Mouse (Mus musculus) cerebellum, adult 8-10 months (tissue): ENCODE measurements around the gene Gnb1.
A peak's percentile ranks its signal among the peaks of the same experiment; 100 is the strongest.
"Not testable (repeated sequence)": the region's sequence is repeated elsewhere in the genome, so short reads cannot be mapped to it uniquely, and the experiment has no call there.

Source experiments
- DNase-seq: peaks from one replicate; pipeline ENCODE4 v3.0.0; 2022

Gene Gnb1

DNA sequence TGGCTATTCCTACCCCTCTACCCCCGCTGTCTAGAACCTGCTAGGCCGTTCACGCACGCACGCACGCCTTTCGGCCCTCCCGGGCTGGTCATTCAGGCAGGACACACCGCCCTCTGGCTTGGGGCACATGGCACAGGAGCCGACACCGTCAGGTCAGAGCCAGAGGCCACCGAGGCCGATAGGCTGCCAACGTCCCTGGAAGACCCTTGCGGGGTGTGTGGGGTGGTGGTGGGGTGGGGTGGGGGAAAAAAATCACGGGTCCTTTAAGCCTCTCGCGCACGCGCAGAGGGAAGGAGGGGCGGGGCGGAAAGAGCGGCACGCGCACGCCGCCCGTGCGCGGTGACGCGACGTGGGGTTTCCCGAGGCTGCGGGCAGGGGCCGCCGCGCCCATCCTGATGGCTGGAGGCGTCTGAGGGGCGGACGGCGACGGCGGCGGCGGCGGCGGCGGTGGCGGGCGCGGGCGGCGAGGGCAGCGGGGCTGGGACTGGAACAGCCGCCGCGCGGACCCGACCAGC lies at the start of gene Gnb1:
TSS of gene Gnb1 (plus strand) at position 372 of the 515 bp plus-strand sequence.
- DNase-seq, result peak; percentile 95

DNA sequence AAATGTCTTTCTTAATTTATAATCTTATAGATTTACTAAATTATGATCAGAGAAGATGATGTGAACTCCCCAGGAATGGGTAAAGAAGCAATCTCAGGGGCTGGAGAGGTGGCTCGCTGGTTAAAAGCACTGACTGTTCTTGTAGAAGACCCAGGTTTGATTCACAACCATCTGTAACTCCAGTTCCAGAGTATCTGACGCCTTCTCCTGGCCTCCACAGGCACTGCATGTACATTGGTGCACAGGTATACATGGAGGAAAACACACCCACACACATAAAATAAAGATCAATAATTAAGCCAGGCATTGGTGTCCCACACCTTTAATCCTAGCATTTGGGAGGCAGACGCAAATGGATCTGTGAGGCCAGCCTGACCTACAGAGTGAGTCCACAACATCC lies 48.4 kb upstream of the Gnb1 start:
- DNase-seq, result no peak

DNA sequence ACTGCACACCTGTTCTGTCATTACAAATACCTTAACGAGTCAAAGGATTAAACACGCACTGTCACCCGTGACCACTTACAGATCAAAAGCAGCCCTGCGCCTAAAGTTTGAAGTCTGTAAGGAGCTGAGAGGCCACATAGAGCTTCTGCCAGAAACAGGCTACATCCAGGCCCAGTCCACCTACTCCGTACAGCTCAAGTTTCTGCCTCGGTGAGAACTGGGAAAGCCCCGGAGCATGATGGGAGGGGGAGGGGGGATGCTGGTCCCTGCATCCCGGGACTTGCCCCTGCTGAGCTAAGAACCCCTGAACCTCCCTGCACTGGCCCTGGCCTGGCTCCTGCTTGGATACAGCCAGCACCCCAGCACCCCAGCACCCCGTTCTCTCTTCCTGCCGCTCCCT lies 39.6 kb upstream of the Gnb1 start:
- DNase-seq, result no peak

GRCm38 (mm10) chr4:155458575-155458974 lies 32.6 kb upstream of the Gnb1 start:
- no peak for DNase-seq

GRCm38 (mm10) chr4:155463050-155463449 lies 28.1 kb upstream of the Gnb1 start:
- no peak for DNase-seq

DNA sequence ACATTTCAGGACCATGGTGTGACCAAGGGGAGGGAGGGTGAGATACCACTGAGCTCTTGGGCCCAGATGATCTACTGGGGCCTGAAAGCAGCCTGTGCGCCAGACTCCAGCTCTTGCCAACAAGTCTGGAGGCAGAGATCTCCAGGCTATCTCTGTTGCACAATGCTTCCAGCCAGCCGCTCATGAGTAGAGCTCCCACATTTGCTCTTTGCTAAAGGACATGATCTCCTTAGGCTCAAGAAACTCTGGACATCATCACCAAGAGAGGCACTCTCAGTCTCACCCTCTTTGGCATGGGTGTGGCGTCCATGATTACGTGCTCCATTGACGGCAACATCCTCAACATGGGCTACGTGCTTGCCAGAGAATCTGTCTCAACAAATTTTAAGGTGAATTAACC lies 27.6 kb upstream of the Gnb1 start:
- DNase-seq, result no peak

- no peak for DNase-seq
These were observed 27.1 kb upstream of the Gnb1 start for GRCm38 (mm10) chr4:155464061-155464460.

GRCm38 (mm10) chr4:155465607-155466006 lies 25.6 kb upstream of the Gnb1 start:
- no peak for DNase-seq

DNA sequence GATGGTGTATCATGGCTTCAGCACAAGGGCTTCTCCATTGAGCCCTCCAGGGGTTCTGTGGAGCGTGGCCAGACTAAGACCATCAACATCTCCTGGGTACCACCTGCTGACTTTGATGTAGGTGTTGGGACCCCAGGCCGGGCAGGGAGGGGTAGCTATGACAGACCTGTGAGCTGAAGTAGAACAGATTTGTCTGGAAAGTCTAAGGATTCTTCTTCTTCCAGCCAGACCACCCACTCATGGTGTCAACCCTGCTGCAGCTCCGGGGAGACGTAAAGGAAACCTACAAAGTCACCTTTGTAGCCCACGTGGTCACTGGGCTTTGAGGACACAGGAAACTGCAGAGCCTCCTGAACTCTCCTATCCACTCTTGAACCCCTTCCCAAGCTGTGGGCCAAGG lies 25.1 kb upstream of the Gnb1 start:
- no peak for DNase-seq

DNA sequence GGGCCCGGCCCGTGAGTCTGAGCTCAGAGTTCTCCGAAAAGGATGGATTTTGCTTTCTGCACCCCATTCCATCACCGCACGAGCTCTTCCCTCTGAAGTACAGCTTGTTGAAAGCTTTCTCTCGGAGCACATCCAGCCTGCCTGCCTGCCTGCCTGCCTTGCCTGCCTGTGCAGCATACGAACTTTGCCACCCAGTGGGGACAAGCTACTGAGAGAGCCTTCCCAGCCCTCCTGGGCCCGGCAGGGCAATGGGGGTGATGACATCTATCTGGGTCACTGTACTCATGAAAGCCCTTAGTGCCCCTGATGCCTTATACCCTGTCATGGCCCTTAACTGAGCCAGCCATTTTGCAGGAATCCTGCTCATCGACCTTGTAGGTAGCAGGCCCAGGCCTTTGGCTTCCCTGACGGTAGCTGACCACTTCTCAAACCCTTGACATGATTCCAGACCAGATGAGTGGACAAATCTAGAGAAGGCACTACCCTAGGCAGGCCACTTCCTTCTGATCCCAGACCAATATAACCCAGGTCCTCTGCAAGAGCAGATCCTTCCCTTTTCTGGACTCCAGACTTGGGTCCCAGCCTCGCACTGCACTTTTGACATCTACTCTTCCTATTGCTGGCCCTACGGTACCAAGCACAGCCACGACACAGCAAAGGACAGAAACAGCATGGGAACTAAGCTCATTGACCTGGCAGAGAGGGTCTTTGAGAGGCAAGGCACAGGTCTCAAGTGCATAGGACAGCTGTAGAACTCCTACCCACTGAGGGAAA lies 23.7 kb upstream of the Gnb1 start:
- DNase-seq, result no peak

DNA sequence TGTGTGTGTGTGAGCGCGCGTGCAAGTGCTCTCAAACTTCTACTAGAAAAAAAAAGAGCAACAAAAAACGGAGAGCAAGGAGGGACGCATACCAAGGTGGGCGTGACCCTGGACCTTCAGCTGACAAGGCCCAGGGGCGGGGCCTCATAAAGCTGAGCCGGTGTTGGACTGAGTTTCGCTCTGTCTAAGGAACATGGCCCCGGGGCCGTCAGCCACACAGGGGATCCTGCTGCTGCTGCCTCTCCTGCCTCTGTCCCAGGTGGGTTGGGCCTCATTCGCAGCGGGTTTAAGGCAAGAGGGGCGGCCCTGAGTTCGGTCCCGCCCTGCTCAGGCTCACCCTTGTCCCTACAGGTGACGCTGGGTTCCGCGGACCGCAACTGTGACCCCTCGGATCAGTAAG lies 22.2 kb upstream of the Gnb1 start, which contains the start of gene Tmem52:
TSS of gene Tmem52 (plus strand) at position 163 of the 400 bp plus-strand sequence.
- no peak for DNase-seq

GRCm38 (mm10) chr4:155469590-155470262 lies 21.4 kb upstream of the Gnb1 start:
- DNase-seq, result no peak

DNA sequence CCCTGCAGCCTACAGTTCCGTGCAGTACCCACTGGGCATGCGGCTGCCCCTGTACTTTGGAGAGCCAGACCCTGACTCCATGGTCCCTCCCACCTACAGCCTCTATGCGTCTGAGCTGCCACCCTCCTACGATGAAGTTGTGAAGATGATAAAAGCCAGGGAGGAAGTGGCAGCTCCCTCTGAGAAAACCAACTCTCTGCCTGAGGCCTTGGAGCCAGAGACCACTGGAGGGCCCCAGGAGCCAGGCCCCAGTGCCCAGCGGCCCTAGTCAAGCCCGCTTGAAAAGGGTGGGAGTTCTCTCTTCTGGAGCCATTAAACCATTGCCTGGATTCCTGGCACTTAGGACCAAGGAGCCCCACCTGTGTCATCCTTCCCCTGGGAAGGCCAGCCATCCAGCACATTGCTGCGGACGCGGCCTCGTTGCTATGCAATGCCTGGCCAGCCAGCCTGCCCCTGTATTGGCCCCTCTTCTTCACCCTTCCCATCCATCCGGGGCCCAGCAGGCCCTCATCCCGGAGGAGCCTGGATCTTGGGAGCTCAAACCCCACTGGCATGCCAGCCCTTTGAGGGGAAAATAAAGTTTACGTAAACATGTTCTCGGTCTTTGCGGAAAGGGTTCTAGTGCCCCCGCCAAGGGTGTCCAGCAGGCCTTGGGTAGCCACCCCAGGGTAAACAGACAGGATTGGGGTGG lies 20.8 kb upstream of the Gnb1 start:
- DNase-seq, result no peak

GRCm38 (mm10) chr4:155470997-155471396 lies 20.2 kb upstream of the Gnb1 start:
- DNase-seq, result no peak

DNA sequence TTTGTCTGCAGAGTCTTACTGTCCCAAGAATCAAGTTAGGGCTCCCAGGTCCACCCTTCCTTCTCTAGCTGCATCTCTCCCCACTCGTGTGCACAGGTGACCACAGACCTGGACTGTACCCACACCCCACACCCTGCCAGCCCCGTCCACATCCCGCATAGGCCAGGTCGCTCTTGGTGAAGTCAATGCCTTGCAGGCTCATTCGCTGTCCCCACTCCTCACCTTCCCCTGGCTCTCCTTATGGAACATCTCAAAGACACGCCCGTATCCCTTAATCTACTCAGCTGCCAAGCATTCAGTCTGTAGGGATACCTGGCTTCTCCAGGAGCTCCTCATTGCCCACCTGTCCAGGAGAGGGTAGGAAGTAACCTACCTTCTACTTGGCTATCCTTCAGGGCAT lies 19.8 kb upstream of the Gnb1 start:
- no peak for DNase-seq

DNA sequence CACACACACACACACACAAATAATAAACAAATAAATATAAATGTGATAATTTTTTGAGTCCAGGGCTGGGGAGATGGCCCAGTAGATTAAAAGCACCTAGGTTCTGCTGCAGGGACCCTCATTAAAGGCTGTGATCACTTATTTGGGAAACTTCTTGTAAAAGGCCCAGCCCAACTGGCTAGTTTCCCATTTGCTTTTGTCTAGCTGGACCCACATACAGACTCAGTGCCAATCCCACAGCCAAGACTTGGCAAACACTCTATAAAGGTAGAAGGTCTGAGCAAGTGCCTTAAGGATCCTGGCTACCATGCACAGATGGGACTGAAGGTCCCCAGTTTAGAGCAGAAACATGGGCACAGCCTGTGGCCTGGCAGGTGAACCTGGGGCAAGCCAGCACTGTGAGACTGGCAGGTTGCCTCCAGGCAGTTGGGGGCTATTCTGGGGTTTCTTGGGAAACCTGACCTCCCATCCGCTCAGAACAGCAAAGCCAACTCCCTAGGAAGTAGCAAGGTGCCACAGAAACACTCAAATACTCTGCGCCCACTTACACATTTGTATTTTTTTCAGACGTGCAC lies 18.4 kb upstream of the Gnb1 start:
- DNase-seq, result peak; percentile 68

DNA sequence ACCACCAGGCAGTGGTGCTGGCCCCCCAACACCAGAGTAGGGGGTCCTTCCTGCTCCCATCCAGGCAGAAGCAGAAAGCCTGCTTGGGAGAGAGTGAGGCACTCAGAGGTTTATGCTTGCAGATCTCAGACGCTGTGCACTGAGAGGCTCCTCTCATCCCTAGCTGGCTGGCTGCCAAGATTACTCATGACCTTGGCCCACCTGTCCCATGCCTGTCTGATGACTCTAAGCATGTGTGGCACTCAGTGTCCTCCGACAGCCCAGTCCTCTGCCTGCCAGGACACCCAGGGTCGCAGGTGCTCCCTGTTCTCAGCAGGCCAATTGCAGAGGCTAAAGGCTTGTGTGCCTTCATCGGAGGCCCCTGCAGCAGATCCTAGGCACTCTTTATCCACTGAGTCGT lies 17.8 kb upstream of the Gnb1 start:
- peak; percentile 74 for DNase-seq

DNA sequence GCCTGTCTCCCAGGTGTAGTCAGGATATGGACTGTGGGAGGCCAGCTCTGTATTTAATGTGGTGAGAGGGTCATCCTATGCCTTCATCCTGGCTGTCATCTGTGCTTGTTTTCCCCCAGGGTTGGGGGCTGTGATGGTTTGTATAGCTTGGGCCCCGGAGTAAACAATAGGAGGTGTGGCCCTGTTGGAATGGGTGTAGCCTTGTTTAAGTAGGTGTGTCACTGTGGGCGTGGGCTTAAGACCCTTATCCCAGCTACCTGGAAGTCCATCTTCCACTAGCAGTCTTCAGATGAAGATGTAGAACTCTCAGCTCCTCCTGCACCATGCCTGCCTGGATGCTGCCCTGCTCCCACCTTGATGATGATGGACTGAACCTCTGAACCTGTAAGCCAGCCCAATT lies 17.4 kb upstream of the Gnb1 start:
- DNase-seq, result not testable (repeated sequence)

GRCm38 (mm10) chr4:155481381-155482124 lies 9.6 kb upstream of the Gnb1 start:
- peak; percentile 81 for DNase-seq

DNA sequence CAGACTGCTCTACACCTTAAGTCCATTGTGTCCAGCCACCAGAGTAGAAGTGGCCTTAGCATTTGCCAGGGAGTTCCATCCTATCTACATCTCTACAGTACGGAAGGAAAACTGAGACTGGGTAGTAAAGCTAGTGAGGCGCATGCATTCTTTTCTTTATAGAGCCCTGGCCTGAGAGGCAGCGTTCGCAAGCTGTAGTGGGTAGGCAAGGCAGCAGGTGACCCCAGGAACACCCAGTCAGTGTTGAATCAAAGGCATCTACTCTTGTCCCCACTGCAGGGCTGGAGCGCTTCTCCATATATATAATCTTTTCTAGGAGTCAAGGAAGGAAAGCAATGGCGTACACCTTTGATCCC lies 9.1 kb upstream of the Gnb1 start:
- no peak for DNase-seq

DNA sequence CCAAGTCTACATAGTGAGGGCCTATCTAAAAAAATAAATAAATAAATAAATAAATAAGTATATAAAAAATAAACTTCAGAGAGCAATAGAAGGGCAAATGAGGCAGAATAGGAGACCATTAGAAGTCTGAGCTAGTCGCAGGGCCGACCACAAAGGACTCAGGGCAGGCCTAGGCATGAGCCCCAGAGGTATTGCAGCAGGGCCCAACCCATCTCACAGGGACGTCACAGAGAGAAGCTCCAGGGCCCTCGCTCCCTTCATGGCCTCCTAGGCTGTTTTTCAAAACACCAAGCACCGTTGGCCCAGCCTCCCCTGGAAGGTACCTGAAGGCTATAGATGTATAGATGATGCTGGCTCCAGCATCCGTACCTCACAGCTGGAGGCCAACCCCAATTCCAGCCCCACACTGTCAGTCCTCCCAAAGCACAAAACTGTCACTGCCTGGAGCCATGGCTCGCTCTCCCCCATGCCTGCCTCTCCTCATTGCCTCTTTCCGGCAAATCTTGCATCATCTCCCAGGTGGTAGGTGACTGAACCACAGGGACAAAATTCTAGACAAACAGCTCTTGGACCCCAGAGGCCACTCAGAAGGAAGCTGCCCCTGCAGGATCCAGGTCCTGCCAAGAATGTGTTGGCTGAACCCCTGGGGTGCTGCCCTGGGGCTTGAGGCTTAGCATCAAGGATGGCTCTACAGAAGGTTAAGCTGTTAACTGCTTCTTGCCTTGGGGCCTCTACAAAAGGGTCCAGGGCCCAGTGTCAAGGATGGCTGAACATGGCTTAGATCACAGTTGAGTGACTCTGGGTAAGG lies 8.2 kb upstream of the Gnb1 start:
- DNase-seq, result no peak

- DNase-seq, result no peak
These were observed 5.6 kb upstream of the Gnb1 start for GRCm38 (mm10) chr4:155485521-155485920.
